Mouse (Mus musculus) kidney, embryonic 14.5 days (tissue): ENCODE measurements at regions not wholly inside any gene's neighbourhood (a gene's known extent, or its start where the extent isn't known, plus 50 kb on each side); places are given as distances from the start of the nearest gene placed in this dataset.

Experiments used
- ATAC-seq: fragments of 200-750 bp; cut with Nextera tagmentation; 2 replicates; pipeline ENCODE4 v1.8.0; 2017; ENCODE audit warnings: moderate number of reproducible peaks, mild to moderate bottlenecking, moderate TSS enrichment, moderate library complexity; ENCODE audit not compliant: low FRiP score, low TSS enrichment
- H3K27ac ChIP-seq: fragments of 300-500 bp; sonication (generic); 2 replicates; pipeline ENCODE4 v1.5.1; 2014; ENCODE audit warnings: low read depth, mild to moderate bottlenecking, low read length, moderate library complexity, mixed read lengths
- H3K27me3 ChIP-seq: fragments of 300-500 bp; sonication (generic); 2 replicates; pipeline ENCODE4 v1.6.1; 2014; ENCODE audit warnings: mild to moderate bottlenecking, low read length; ENCODE audit not compliant: control insufficient read depth, insufficient read depth
- H3K36me3 ChIP-seq: fragments of 300-500 bp; sonication (generic); 2 replicates; pipeline ENCODE4 v1.6.1; 2014; ENCODE audit warnings: low read length, mixed read lengths; ENCODE audit not compliant: control insufficient read depth, insufficient read depth
- H3K4me1 ChIP-seq: fragments of 300-500 bp; sonication (generic); 2 replicates; pipeline ENCODE4 v1.6.1; 2014; ENCODE audit warnings: low read length, mixed read lengths; ENCODE audit not compliant: control insufficient read depth, insufficient read depth
- H3K4me2 ChIP-seq: fragments of 300-500 bp; sonication (generic); replicated peaks from 2 replicates; pipeline ENCODE4 v1.6.1; 2014; ENCODE audit warnings: low read depth, mild to moderate bottlenecking, low read length
- H3K4me3 ChIP-seq: fragments of 300-500 bp; sonication (generic); 2 replicates; pipeline ENCODE4 v1.5.1; 2014; ENCODE audit warnings: mild to moderate bottlenecking, low read length
- H3K9ac ChIP-seq: fragments of 300-500 bp; sonication (generic); 2 replicates; pipeline ENCODE4 v1.6.1; 2014; ENCODE audit warnings: low read depth, mild to moderate bottlenecking, low read length, moderate library complexity
- H3K9me3 ChIP-seq: fragments of 300-500 bp; sonication (generic); 2 replicates; pipeline ENCODE4 v1.6.1; 2016; ENCODE audit warnings: low read length; ENCODE audit not compliant: control insufficient read depth
- WGBS: fragments of 180-500 bp; shearing (Covaris S2); extraction: QIAGEN DNeasy Blood & Tissue Kit; methylation state at CpG from one replicate; pipeline ENCODE4 v1.1.7; 2014; 5-methylcytosine and 5-hydroxymethylcytosine counted together

DNA sequence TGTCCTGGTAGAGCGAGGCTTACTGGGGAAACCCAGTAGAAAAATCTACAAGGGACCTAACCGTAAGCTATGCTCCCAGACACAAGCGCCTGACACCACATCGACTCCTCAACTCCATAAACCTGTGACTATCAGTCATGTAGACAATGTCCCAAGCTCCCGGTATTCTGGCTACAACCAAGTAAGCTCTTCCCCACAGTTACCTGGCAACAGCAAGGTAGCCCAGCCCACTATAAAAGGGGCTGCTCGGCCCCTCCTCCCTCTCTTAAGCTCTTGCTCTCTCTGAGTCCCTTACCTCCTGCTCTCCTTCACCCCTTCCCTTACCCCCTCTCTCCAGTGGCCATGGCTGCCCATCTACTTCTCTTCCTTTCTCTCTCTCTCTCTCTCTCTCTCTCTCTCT is 178.4 kb upstream of the Ercc4 start:
- WGBS = 81% methylated on average over 6 of the region's 6 CpGs
- Histone ChIP-seq H3K4me2 (no peak overlapping the region), H3K9me3 (no peaks in the 10 kb centered on the region), H3K36me3 (no peaks in the 10 kb centered on the region), H3K9ac (no peak overlapping the region), H3K4me1 (no peaks in the 10 kb centered on the region), H3K4me3 (no peak overlapping the region), H3K27ac (no peak overlapping the region), H3K27me3 (no peaks in the 10 kb centered on the region)
- ATAC-seq = no peak

DNA sequence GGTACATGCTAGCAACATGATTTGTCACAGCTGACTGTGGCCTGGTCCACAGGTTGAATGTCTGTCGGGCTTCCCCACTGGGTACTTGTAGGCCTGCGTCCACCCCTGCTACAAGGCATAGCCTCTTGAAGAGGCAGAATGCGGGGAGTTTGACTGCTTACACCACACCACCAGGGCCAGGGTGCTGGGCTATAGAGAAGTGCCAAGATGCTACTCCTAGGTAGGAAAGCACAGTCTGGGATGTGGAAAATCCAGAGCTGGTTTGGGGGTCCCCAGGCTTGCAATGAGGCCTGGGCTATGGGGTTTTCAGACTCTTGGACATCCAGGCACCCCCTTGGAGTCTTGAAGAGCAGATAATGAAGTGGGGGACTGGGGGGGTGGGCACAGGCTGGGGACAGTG is 176.5 kb upstream of the Ercc4 start:
- 86% methylated on average over 3 of the region's 3 CpGs for WGBS
- Histone ChIP-seq H3K36me3 (no peaks in the 10 kb centered on the region), H3K9ac (no peak overlapping the region), H3K4me3 (no peak overlapping the region), H3K27ac (no peak overlapping the region), H3K4me2 (no peak overlapping the region), H3K27me3 (no peaks in the 10 kb centered on the region), H3K4me1 (no peaks in the 10 kb centered on the region), H3K9me3 (no peaks in the 10 kb centered on the region)
- no peak for ATAC-seq

DNA sequence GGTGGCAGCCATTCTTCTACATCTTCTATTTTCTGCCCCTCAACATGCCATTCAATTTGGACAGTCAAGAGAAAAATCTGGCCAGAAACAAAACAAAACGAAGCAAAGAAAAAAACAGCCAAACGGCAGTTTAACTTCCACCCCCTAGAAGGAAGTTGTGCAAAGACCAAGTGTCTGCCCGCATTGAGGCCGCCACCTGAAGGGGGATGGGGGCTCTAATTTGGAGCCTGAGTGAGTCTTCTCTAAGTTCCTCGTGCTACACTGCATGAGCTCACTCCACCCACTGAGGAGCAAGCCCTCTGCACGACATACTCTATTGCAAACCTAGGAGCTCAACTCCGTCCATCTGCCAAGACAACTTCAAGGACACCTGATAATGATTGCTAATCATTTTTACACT is 174.9 kb upstream of the Ercc4 start:
- WGBS = 70% methylated on average over 7 of the region's 7 CpGs
- Histone ChIP-seq H3K9me3 (no peaks in the 10 kb centered on the region), H3K4me3 (no peak overlapping the region), H3K4me2 (no peak overlapping the region), H3K4me1 (no peaks in the 10 kb centered on the region), H3K36me3 (no peaks in the 10 kb centered on the region), H3K9ac (no peak overlapping the region), H3K27ac (no peak overlapping the region), H3K27me3 (no peaks in the 10 kb centered on the region)
- ATAC-seq = no peak

DNA sequence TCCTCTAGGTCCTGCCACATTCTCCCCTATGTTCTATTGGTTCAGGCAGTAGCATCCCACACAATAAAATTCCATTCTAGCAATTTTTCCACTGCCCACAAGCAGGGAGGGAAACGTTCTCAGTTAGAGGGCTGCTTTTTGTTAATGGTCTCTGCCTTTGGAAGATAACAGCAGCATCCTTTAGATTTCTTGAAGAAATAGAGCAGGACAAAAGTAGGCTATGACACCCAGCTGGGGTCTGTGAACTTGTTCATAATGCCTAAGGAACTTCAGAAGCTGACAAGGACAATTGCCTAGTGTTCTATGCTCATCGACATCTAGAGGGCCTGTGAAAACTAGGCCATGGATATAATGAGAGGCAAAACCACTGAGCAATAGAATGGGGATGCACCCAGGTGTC is 174.2 kb upstream of the Ercc4 start:
- no peak overlapping the region for H3K9ac ChIP-seq
- 76% methylated on average over 2 of the region's 2 CpGs for WGBS

DNA sequence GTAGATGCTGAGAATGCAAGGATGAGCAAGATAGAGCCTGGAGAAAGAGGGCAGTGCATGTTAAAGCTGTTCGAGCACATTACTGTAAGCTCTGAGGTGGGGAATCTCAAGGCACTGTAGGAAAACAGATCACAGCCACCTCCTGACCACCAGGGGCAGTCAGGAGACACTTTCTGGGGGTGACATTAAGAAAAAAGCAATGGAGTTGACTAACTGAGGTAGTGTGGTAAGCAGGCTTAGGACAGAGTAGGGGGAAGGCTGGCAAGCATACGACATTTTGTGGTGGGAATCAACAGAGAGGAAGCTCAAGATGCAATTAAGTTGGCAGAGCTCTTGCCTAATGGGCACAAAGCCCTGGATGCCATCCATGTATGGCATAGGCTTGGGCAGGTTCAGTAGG is 172.9 kb upstream of the Ercc4 start:
- H3K4me3 ChIP-seq = no peak overlapping the region
- WGBS = 92% methylated on average over 2 of the region's 2 CpGs
- no peaks in the 10 kb centered on the region for H3K27me3 ChIP-seq
- no peaks in the 10 kb centered on the region for H3K4me1 ChIP-seq
- H3K36me3 ChIP-seq = no peaks in the 10 kb centered on the region
- H3K4me2 ChIP-seq = no peak overlapping the region
- no peak for ATAC-seq
- H3K27ac ChIP-seq = no peak overlapping the region
- H3K9me3 ChIP-seq = no peaks in the 10 kb centered on the region
- H3K9ac ChIP-seq = no peak overlapping the region

More for the DNA sequence above, 174.2 kb upstream of the Ercc4 start:
- Histone ChIP-seq H3K4me3 (no peak overlapping the region), H3K27ac (no peak overlapping the region), H3K4me2 (no peak overlapping the region), H3K27me3 (no peaks in the 10 kb centered on the region), H3K4me1 (no peaks in the 10 kb centered on the region), H3K36me3 (no peaks in the 10 kb centered on the region), H3K9me3 (no peaks in the 10 kb centered on the region)
- ATAC-seq = no peak

DNA sequence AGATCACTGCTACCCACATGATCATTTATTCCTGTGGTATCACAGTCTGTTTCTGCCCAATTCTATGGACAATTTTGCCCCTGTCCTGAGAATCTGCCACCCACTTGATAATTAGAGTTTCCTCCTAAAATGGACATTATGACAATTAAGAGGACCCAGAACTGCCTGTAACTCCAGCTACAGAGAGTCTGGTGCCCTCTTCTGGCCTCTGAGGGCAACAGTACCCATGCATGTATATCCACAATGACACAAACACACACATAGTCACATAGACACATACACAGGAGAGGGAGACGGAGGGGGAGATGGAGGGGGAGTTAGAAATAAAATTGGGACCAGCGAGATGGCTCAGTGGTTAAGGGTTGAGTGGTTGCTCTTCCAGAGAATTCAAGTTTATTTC is 170.9 kb upstream of the Ercc4 start:
- Histone ChIP-seq H3K9me3 (no peaks in the 10 kb centered on the region), H3K9ac (no peak overlapping the region), H3K4me1 (no peaks in the 10 kb centered on the region), H3K4me3 (no peak overlapping the region), H3K27me3 (no peaks in the 10 kb centered on the region), H3K4me2 (no peak overlapping the region), H3K36me3 (no peaks in the 10 kb centered on the region), H3K27ac (no peak overlapping the region)
- no peak for ATAC-seq
- WGBS = 87% methylated on average over 2 of the region's 2 CpGs

DNA sequence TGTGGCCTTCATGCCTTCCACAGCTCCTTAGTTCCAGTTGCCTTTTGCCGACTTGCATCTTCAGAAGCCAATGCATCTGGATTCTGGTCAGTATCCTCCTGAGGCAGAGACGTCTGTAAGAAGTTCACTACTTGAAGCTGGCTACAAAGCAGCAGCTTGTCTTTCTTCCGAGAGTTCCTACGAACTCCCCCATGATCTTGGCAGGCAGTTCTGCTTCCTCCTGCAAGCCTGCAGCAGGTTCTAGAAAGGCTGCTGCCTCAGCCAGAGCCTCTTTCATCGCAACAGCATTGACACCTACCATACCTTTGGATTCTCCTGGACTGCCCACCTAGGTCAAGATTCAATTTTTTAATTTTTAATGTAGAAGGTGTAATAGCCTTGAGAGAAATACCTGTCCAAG is 158.3 kb upstream of the Ercc4 start:
- no peaks in the 10 kb centered on the region for H3K36me3 ChIP-seq
- H3K4me2 ChIP-seq = no peak overlapping the region
- H3K4me1 ChIP-seq = no peaks in the 10 kb centered on the region
- WGBS = 82% methylated on average over 5 of the region's 5 CpGs
- H3K4me3 ChIP-seq = no peak overlapping the region
- no peak overlapping the region for H3K27ac ChIP-seq
- H3K9me3 ChIP-seq = no peaks in the 10 kb centered on the region
- no peaks in the 10 kb centered on the region for H3K27me3 ChIP-seq
- ATAC-seq = no peak
- no peak overlapping the region for H3K9ac ChIP-seq

DNA sequence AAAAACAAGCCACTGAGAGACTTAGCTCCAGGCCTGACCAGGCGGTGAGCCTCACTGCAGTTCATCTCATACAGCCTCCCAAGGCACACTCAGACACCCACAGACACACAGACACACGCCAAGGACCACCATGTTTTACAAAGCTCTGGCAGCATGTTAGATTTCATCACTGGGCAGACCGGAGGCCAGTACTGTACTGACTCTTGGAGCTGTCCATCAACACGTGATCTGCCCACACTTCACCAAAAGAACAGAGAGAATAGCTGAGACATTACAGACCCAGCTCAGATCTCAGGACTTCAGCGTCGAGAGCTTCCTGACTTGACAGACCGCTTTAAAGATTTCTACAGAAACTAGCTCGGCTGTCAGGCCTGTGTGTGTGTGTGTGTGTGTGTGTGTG is 155.5 kb upstream of the Ercc4 start:
- 70% methylated on average over 8 of the region's 8 CpGs for WGBS
- H3K36me3 ChIP-seq = no peaks in the 10 kb centered on the region

DNA sequence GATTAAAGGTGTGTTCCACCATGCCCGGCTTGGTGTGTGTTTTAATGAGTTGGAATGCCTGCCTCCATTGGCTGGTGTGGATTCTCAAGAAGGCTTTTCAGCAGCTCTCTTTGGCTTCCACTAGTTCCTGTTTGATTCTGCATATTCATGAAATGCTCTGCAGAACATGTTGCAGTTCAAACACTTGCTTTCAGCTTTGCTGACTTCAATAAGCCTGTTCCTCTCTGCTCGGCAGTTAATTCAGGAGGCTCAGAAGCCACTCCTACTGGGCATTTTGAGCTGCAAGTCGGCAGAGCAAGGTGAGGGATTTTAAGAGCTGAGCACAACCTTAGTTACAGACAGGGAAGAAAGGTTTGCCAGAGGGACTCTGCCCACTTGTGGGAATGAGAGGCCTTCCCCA is 153.1 kb upstream of the Ercc4 start:
- H3K4me1 ChIP-seq = no peaks in the 10 kb centered on the region
- no peaks in the 10 kb centered on the region for H3K9me3 ChIP-seq
- no peaks in the 10 kb centered on the region for H3K36me3 ChIP-seq
- no peak overlapping the region for H3K9ac ChIP-seq
- ATAC-seq = no peak
- H3K27me3 ChIP-seq = no peaks in the 10 kb centered on the region
- no peak overlapping the region for H3K4me3 ChIP-seq
- WGBS = 62% methylated on average over 3 of the region's 3 CpGs
- no peak overlapping the region for H3K4me2 ChIP-seq
- no peak overlapping the region for H3K27ac ChIP-seq

More for the DNA sequence above, 155.5 kb upstream of the Ercc4 start:
- no peaks in the 10 kb centered on the region for H3K9me3 ChIP-seq
- no peak overlapping the region for H3K27ac ChIP-seq
- H3K4me2 ChIP-seq = no peak overlapping the region
- no peak overlapping the region for H3K9ac ChIP-seq
- no peaks in the 10 kb centered on the region for H3K4me1 ChIP-seq
- no peak for ATAC-seq
- H3K4me3 ChIP-seq = no peak overlapping the region
- H3K27me3 ChIP-seq = no peaks in the 10 kb centered on the region

DNA sequence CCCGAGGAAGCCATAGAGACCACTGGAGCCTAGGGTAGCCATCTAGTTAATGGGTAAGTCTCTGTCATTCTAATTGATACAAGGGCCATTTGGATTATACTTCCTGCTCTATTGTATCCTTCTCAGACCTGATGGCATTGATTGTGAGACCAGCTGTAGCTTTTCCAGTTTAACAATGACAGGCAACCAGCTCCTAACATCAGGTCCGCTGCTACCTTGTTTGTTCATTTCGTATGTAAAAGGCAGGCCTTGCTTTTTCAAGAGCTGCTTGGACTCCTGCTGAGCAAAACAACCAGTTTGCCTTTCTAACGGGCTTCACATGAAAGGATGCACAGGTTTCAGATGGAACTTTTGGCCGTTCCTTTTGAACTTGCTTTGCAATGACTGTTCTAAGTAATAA is 148.6 kb upstream of the Ercc4 start:
- Histone ChIP-seq H3K9ac (no peak overlapping the region), H3K4me2 (no peak overlapping the region), H3K4me3 (no peak overlapping the region), H3K27ac (no peak overlapping the region), H3K36me3 (no peaks in the 10 kb centered on the region), H3K27me3 (no peaks in the 10 kb centered on the region), H3K4me1 (no peaks in the 10 kb centered on the region), H3K9me3 (no peaks in the 10 kb centered on the region)
- ATAC-seq = no peak
- WGBS = 76% methylated on average over 5 of the region's 5 CpGs
